Mouse (Mus musculus): ENCODE data around the gene Ssc4d.

GRCm38 (mm10) chr5:135975893-135976668 is 1.8 kb upstream of the Ssc4d start:
- TF ChIP-seq POLR2A (IDR thresholded peaks at IDR 0.05; ENCODE audit: borderline replicate concordance, low read depth, low read length) (no peak), CTCF (IDR thresholded peaks at IDR 0.05; ENCODE audit: low read depth, low read length) (no peak)
